Mouse (Mus musculus) left cerebral cortex, adult 2 months (tissue): ENCODE results near the gene Proser3. TPM values are rescaled to one million over a fixed set of nuclear protein-coding genes. Genes with fewer than 3 reads are reported as not detected.
A peak's percentile ranks its signal among the peaks of the same experiment; 100 is the strongest.

ENCODE experiments used
- DNase-seq, 2 experiments: peaks; one replicate each; pipeline ENCODE4 v3.0.0; 2021 to 2022; ENCODE audit warnings: low spot score in 2 of 2, mixed read lengths in 1 of 2; ENCODE audit errors: extremely low spot score in 1 of 2
- H3K27ac ChIP-seq: fragments of 200-600 bp; 2 replicates; pipeline ENCODE4 v1.8.1; 2022
- H3K4me3 ChIP-seq: fragments of 200-600 bp; 2 replicates; pipeline ENCODE4 v1.8.1; 2022
- CTCF ChIP-seq: fragments of 200-600 bp; IDR thresholded peaks from 2 replicates; pipeline ENCODE4 v1.8.1; 2022; ENCODE audit warnings: antibody characterized with exemption, mild to moderate bottlenecking, moderate library complexity
- intact Hi-C: fragments of 180-260 bp; cut with DNase I; formaldehyde crosslinking; loops from one replicate; pipeline ENCODE4 v1.15.1; 2025
- microRNA-seq, 2 experiments: library from miRNA; unstranded; fragments of <30 nt; microRNA quantifications; one replicate each; pipeline ENCODE4 v1.2.0; 2021
- total RNA-seq, 2 experiments: library from RNA; stranded (reverse); gene quantifications; 2 replicates each; pipeline ENCODE4 v1.2.3; 2021

Proser3 gene
- total RNA-seq, 2 experiments from 2014 or later: 4.9 to 5.2 TPM

GRCm38 (mm10) chr7:30493401-30493931 is 58.6 kb downstream of the Proser3 start, which contains the start of gene Prodh2:
Gene Prodh2 (plus strand): TSS chr7:30493622.
- no peak within 1 kb of the TSS for H3K4me3 ChIP-seq
- DNase-seq: no peak
- H3K27ac ChIP-seq: no peak within 1 kb of the TSS
- intact Hi-C loops: loop anchor here (5.0 kb wide), 1 partner anchor 161 kb away; no protein-coding TSS in a partner anchor
- TF ChIP-seq CTCF: no peak

GRCm38 (mm10) chr7:30492765-30493164 is 59.3 kb downstream of the Proser3 start:
- intact Hi-C loops: loop anchor here (5.0 kb wide), 1 partner anchor 160 kb away; no protein-coding TSS in a partner anchor
- H3K4me3 ChIP-seq: no peak overlapping the region
- no peak overlapping the region for H3K27ac ChIP-seq
- peak; percentile 53 to 77 for DNase-seq
- peak; percentile 82 for TF ChIP-seq CTCF

DNA sequence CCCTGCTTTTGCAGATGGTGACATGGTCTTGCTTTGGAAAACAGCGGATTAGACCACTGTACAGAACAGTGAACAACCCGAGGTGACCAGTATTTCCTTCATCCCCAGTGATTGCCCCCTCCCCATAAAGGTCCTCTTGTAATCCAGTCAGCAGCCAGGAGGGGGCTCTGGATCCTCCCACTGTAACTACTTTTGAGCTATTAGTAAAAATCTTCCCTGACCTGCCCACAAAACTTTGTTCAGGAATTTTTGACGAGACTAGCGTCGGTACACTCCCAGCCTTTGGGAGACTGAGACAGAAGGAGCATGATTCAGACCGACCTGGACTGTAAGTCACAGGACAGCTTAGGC is 61.2 kb downstream of the Proser3 start:
- intact Hi-C loops: loop anchor here (2.0 to 5.0 kb wide), 3 partner anchors 50 to 159 kb away; partner anchors contain the start of genes Hspb6 and Proser3
- DNase-seq: no peak
- peak; percentile 12 for TF ChIP-seq CTCF

GRCm38 (mm10) chr7:30490251-30490956 is 61.7 kb downstream of the Proser3 start:
- no peak overlapping the region for H3K4me3 ChIP-seq
- intact Hi-C loops: loop anchor here (2.0 to 5.0 kb wide), 3 partner anchors 50 to 158 kb away; partner anchors contain the start of genes Hspb6 and Proser3

More for the DNA sequence above, 61.2 kb downstream of the Proser3 start:
- Histone ChIP-seq H3K27ac (no peak overlapping the region), H3K4me3 (no peak overlapping the region)

More at GRCm38 (mm10) chr7:30490251-30490956, 61.7 kb downstream of the Proser3 start:
- peak; percentile 38 to 59 for DNase-seq
- peak; percentile 78 for TF ChIP-seq CTCF
- no peak overlapping the region for H3K27ac ChIP-seq

Small RNA genes within 50 kb of the gene (microRNA-seq; reads per million reads assigned to microRNA genes)
- 0.49 to 1.2 reads per million in 2 experiments for gene Gm38670
- gene Mir3569: 0.48 to 1.2 reads per million in 2 experiments

Other genes starting within 250 kb of the Proser3 start
- gene Alkbh6, start 243.6 kb downstream of the Proser3 start, total RNA-seq: 10 to 100 TPM; 65.7 to 71.4 TPM
- gene Syne4, start 237.5 kb downstream of the Proser3 start, total RNA-seq: 10 to 100 TPM in 1 of 2 experiments, 1 to 10 TPM in 1; 8.8 to 19.2 TPM
- under 1 TPM in 1 of 2 experiments, not detected in 1; 0.66 TPM for gene E130208F15Rik, start 230.6 kb downstream of the Proser3 start, total RNA-seq
- gene Sdhaf1, start 228.4 kb downstream of the Proser3 start, total RNA-seq: 1 to 10 TPM; 7.0 to 8.0 TPM
- gene Lrfn3, start 189.5 kb downstream of the Proser3 start, total RNA-seq: 10 to 100 TPM; 33.0 to 36.4 TPM
- gene Tyrobp, start 138.5 kb downstream of the Proser3 start, total RNA-seq: 10 to 100 TPM; 25.9 to 26.6 TPM
- gene Hcst, start 132.4 kb downstream of the Proser3 start, total RNA-seq: 1 to 10 TPM in 1 of 2 experiments, not detected in 1; 3.1 TPM
- 1 to 10 TPM; 3.9 to 5.1 TPM for gene Nfkbid, start 130.6 kb downstream of the Proser3 start, total RNA-seq
- 1,000 to 10,000 TPM; 1,205 to 1,260 TPM for gene Aplp1, start 106.8 kb downstream of the Proser3 start, total RNA-seq
- 10 to 100 TPM; 11.0 to 11.9 TPM for gene Kirrel2, start 94.6 kb downstream of the Proser3 start, total RNA-seq
- gene Nphs1, start 94.0 kb downstream of the Proser3 start, total RNA-seq: 1 to 10 TPM in 1 of 2 experiments, under 1 TPM in 1; 0.79 to 1.1 TPM
- gene Prodh2, start 58.7 kb downstream of the Proser3 start, total RNA-seq: not detected
- 100 to 1,000 TPM; 182 to 220 TPM for gene Arhgap33, start 17.2 kb downstream of the Proser3 start, total RNA-seq
- 1 to 10 TPM; 4.4 to 5.0 TPM for gene Hspb6, start 121 bp downstream of the Proser3 start, total RNA-seq
- 10 to 100 TPM; 42.9 to 43.2 TPM for gene Lin37, start 7.5 kb upstream of the Proser3 start, total RNA-seq
- gene U2af1l4, start 11.0 kb upstream of the Proser3 start, total RNA-seq: 10 to 100 TPM; 67.4 to 74.4 TPM
- 1 to 10 TPM; 6.4 to 8.8 TPM for gene Gm49396, start 11.0 kb upstream of the Proser3 start, total RNA-seq
- gene Psenen, start 11.3 kb upstream of the Proser3 start, total RNA-seq: 10 to 100 TPM; 84.9 to 93.8 TPM
- 1 to 10 TPM; 3.8 to 6.6 TPM for gene Igflr1, start 13.1 kb upstream of the Proser3 start, total RNA-seq
- 10 to 100 TPM; 53.4 to 57.4 TPM for gene Kmt2b, start 36.4 kb upstream of the Proser3 start, total RNA-seq
- gene Zbtb32, start 46.6 kb upstream of the Proser3 start, total RNA-seq: not detected
- under 1 TPM; 0.48 to 0.96 TPM for gene Upk1a, start 60.5 kb upstream of the Proser3 start, total RNA-seq
- gene Cox6b1, start 73.9 kb upstream of the Proser3 start, total RNA-seq: 100 to 1,000 TPM; 565 to 587 TPM
- not detected for gene Etv2, start 83.6 kb upstream of the Proser3 start, total RNA-seq
- 10 to 100 TPM; 67.7 to 67.8 TPM for gene Rbm42, start 98.0 kb upstream of the Proser3 start, total RNA-seq
- 1 to 10 TPM; 4.7 to 5.2 TPM for gene Haus5, start 112.7 kb upstream of the Proser3 start, total RNA-seq
- not detected for gene Pmis2, start 119.3 kb upstream of the Proser3 start, total RNA-seq
- not detected for gene 2200002J24Rik, start 146.6 kb upstream of the Proser3 start, total RNA-seq
- gene Atp4a, start 159.9 kb upstream of the Proser3 start, total RNA-seq: under 1 TPM; 0.70 TPM
- gene Tmem147, start 177.2 kb upstream of the Proser3 start, total RNA-seq: 100 to 1,000 TPM; 119 to 127 TPM
- not detected for gene Gapdhs, start 191.4 kb upstream of the Proser3 start, total RNA-seq
- 1 to 10 TPM; 7.8 to 8.7 TPM for gene Sbsn, start 199.2 kb upstream of the Proser3 start, total RNA-seq
- gene Dmkn, start 211.5 kb upstream of the Proser3 start, total RNA-seq: 1 to 10 TPM; 1.9 to 2.1 TPM
- gene Krtdap, start 235.6 kb upstream of the Proser3 start, total RNA-seq: not detected